Mouse (Mus musculus): Measurements from ENCODE around the gene Lrrc8b.

DNA sequence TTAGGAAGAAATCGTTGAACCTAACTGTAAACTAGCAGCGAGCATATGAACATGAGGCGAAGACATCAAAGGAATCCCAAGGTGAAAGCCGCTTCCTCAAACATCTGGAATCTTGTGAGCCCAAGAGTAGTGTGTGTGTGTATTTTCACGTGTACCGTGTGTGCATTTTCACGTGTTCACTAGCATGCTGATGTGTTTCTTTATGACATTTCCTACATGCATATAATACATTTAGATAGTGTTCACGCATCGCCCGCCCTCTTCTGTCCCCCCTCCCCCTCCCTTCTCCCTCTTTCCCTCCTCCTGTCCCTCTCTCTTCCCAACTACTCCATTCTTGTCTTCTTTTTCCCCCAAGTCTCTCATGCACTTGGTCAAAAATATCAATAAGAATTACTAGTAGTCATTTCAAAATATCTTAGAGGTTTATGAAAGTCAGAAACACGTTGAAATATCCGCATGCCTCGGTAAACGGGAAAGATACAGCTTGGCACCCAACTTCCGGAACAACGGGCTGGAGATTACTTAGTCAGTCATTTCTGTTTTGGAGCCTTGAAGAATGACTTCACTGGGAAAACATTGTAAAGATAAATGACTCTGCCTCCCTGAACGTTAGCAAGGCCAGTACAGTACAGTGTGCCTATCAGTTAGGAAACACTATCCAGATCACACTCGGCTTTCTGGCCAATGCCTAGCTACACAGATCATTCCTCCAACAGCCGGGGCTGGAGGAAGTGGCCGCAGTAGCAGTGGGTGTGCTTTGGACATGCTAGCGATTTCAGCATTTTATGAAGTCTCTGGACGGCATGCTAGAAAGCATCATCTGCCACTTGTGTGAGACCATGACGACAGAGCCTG, 112.1 kb downstream of the Lrrc8b start:
- TF ChIP-seq POLR2A (IDR thresholded peaks at IDR 0.05; ENCODE audit: insufficient read depth, low read length): no peak
- no peak for TF ChIP-seq CTCF (IDR thresholded peaks at IDR 0.05; ENCODE audit: low read depth, low read length)
- no peak for TF ChIP-seq EP300 (IDR thresholded peaks at IDR 0.05; ENCODE audit: insufficient read depth, low read depth, low read length)
